Mouse (Mus musculus) spleen, adult 2 months (tissue): Measurements from ENCODE around the gene 4930442H23Rik.
"Not testable (repeated sequence)": the region's sequence is repeated elsewhere in the genome, so short reads cannot be mapped to it uniquely, and the experiment has no call there.

Source experiments
- CTCF ChIP-seq: fragments of 200-500 bp; IDR thresholded peaks from 2 replicates; pipeline ENCODE4 v1.5.1; 2011; ENCODE audit warnings: mild to moderate bottlenecking, inconsistent platforms; ENCODE audit not compliant: insufficient read depth, insufficient read length, insufficient replicate concordance; ENCODE audit errors: extremely low read depth
- POLR2A ChIP-seq: fragments of 200-500 bp; IDR thresholded peaks from 2 replicates; pipeline ENCODE4 v1.6.1; 2011; ENCODE audit warnings: low read depth, low read length, inconsistent platforms

DNA sequence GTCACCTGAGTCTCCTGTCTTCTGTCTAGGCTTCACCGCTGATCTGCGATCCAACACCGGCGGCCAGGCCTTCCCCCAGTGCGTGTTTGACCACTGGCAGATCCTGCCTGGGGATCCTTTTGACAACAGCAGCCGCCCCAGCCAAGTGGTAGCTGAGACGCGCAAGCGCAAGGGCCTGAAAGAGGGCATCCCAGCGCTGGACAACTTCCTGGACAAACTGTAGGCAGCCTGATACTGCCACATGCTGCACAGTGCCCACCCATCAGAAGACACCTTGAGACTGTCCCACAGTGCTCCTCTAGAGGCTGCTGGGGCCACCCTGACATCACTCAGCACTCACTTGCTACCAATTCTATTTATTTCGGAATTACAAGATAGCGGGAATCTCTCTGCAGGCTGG, 1.8 kb downstream of the 4930442H23Rik start:
- not testable (repeated sequence) for TF ChIP-seq CTCF, POLR2A
